ENCODE assay signal across 10 mouse cellular contexts in the genomic region with DNA sequence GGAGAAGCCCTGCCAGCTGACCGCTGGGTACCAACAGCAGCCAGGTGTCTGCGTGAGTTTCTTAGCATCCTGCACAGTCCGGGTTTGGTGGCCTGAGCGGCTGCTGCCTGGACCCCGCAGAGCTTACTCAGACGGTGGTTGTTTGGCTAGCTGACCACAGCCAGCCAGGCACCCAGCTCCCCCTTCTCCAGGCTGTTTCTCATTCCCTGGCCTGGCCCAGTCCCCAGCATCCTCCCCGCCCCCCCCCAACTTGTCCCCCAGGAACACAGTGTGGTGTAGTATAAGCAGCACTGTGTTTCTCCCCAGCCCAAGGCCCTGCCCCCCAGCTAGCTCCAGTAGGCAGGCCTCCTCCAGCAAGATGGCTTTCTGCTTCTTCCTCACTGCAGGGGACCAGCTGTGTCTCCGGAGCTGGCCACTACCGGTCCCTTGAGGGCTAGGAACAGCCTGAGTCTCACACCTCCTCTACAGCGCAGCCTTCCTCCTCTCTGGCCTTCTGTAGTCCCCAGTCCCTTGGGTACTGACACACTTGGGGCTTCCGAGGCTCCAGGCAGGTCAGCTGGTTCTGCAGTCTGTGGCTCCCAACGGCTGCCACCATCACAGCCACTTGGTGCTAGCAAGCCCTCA. TPM values are rescaled to one million over a fixed set of nuclear protein-coding genes. Genes with fewer than 3 reads are reported as not detected.
A peak's percentile ranks its signal among the peaks of the same experiment; 100 is the strongest.
DNase-seq lines count a peak whose midpoint lies in the region; ATAC-seq and TF ChIP-seq lines count a peak whose summit lies in the region.
"Had no signal": no experiment of that assay in that cellular context is flagged by ENCODE, and none has a peak within 500 bp of the region (broad histone marks: within the 10 kb centered on the region; RNA-seq: fewer than 3 reads in every experiment).

No protein-coding gene starts in this region.

- no peaks in the 10 kb centered on the region for H3K36me3 ChIP-seq in kidney, embryonic 16.5 days (ENCODE audit: insufficient read depth, low read length)
- no peaks in the 10 kb centered on the region for H3K36me3 ChIP-seq in C2C12 (ENCODE audit: control insufficient read depth, insufficient read depth)
- no peaks in the 10 kb centered on the region for H3K36me3 ChIP-seq in embryonic facial prominence, embryonic 10.5 days (replicated peaks)
- H3K36me3 ChIP-seq in intestine, embryonic 16.5 days (ENCODE audit: control insufficient read depth, insufficient read depth, low read length), result no peaks in the 10 kb centered on the region

- TF ChIP-seq CTCF in C2C12 (IDR thresholded peaks at IDR 0.05; ENCODE audit: control insufficient read depth, insufficient read depth, insufficient read length), result no peak

- peaks cover 7% of the 10 kb centered on the region for H3K79me3 ChIP-seq in C2C12 (ENCODE audit: low read depth)

- H3ac ChIP-seq in C2C12 (ENCODE audit: control insufficient read depth, insufficient read length, low read depth), result peak overlapping the region; percentile 28

- H3K9ac ChIP-seq in kidney, embryonic 16.5 days (replicated peaks; ENCODE audit: low read length), result peak overlapping the region; percentile 39
- peak overlapping the region; percentile 7; the same call in 1 of the 2 replicates for H3K9ac ChIP-seq in intestine, embryonic 16.5 days (ENCODE audit: low read depth, low read length)

- H3K4me3 ChIP-seq in kidney, embryonic 16.5 days (ENCODE audit: low read length), result peak overlapping the region; percentile 22
- no peak overlapping the region for H3K4me3 ChIP-seq in C2C12 (ENCODE audit: insufficient read depth, poor library complexity, severe bottlenecking)
- peak overlapping the region; percentile 18; the same call in 1 of the 2 replicates for H3K4me3 ChIP-seq in embryonic facial prominence, embryonic 10.5 days
- no peak overlapping the region; the same call in 1 of the 2 replicates for H3K4me3 ChIP-seq in intestine, embryonic 16.5 days (ENCODE audit: low read length)
- H3K4me3 ChIP-seq: megakaryocyte, embryonic 14.5 days had no signal

- H3K27ac ChIP-seq in kidney, embryonic 16.5 days (ENCODE audit: low read length), result peak overlapping the region; percentile 51
- peak overlapping the region; percentile 62 for H3K27ac ChIP-seq in embryonic facial prominence, embryonic 10.5 days (replicated peaks)
- H3K27ac ChIP-seq in intestine, embryonic 16.5 days (ENCODE audit: low read length), result peak overlapping the region; percentile 57

- ATAC-seq in kidney, embryonic 16.5 days (ENCODE audit: low FRiP score, low TSS enrichment), result no peak
- ATAC-seq in intestine, embryonic 16.5 days, result no peak
- no peak for ATAC-seq in megakaryocyte, adult 5-6 weeks (ENCODE audit: poor library complexity, severe bottlenecking)
- ATAC-seq: Patski had no signal

- H3K4me2 ChIP-seq in kidney, embryonic 16.5 days (replicated peaks; ENCODE audit: low read depth, low read length), result peak overlapping the region; percentile 73
- peak overlapping the region; percentile 22; the same call in 1 of the 2 replicates for H3K4me2 ChIP-seq in intestine, embryonic 16.5 days (ENCODE audit: low read depth, low read length)

- no peaks in the 10 kb centered on the region for H3K27me3 ChIP-seq in kidney, embryonic 16.5 days (ENCODE audit: insufficient read depth, low read length)
- H3K27me3 ChIP-seq in C2C12 (ENCODE audit: control insufficient read depth, insufficient read depth, insufficient read length), result no peaks in the 10 kb centered on the region
- H3K27me3 ChIP-seq in embryonic facial prominence, embryonic 10.5 days (replicated peaks; ENCODE audit: low read depth, poor library complexity, severe bottlenecking), result peaks cover 62% of the 10 kb centered on the region
- peaks cover 3% of the 10 kb centered on the region; the same call in 1 of the 2 replicates for H3K27me3 ChIP-seq in intestine, embryonic 16.5 days (replicated peaks; ENCODE audit: control insufficient read depth, insufficient read depth, low read length)
- H3K27me3 ChIP-seq: Patski had no signal

- no peak for DNase-seq in kidney, adult 11 months
- no peak for DNase-seq in embryonic facial prominence, embryonic 10.5 days (ENCODE audit: low spot score)
- DNase-seq in layer of hippocampus, adult 8-10 months (ENCODE audit: low spot score in 2 of 2), result no peak
- no peak for DNase-seq in left cerebral cortex, adult 18-20 months (ENCODE audit: low spot score in 2 of 2)

- 50% methylated on average over 11 of the region's 12 CpGs for WGBS in kidney, embryonic 16.5 days
- WGBS in embryonic facial prominence, embryonic 10.5 days, result 54% methylated on average over 12 of the region's 12 CpGs
- WGBS in intestine, embryonic 16.5 days, result 60% methylated on average over 12 of the region's 12 CpGs

- peaks cover 31% of the 10 kb centered on the region for H3K79me2 ChIP-seq in C2C12 (ENCODE audit: control insufficient read depth, insufficient read depth)

- H3K9me3 ChIP-seq in kidney, embryonic 16.5 days (ENCODE audit: low read length), result no peaks in the 10 kb centered on the region
- no peaks in the 10 kb centered on the region for H3K9me3 ChIP-seq in embryonic facial prominence, embryonic 10.5 days
- no peaks in the 10 kb centered on the region for H3K9me3 ChIP-seq in intestine, embryonic 16.5 days (ENCODE audit: control insufficient read depth, low read length)
- H3K9me3 ChIP-seq: megakaryocyte, embryonic 14.5 days had no signal

- peaks cover 87% of the 10 kb centered on the region for H3K4me1 ChIP-seq in kidney, embryonic 16.5 days (ENCODE audit: insufficient read depth, low read length)
- H3K4me1 ChIP-seq in embryonic facial prominence, embryonic 10.5 days, result peaks cover 63% of the 10 kb centered on the region
- H3K4me1 ChIP-seq in intestine, embryonic 16.5 days (ENCODE audit: control insufficient read depth, insufficient read depth, low read length), result peaks cover 60% of the 10 kb centered on the region

TF ChIP-seq in C2C12, 6 proteins besides CTCF, POLR2A, EP300 and RAD21:
- TF ChIP-seq MYOD1 (IDR thresholded peaks at IDR 0.05; ENCODE audit: control insufficient read depth, insufficient read length, low read depth) (peak; percentile 44), CEBPB (IDR thresholded peaks at IDR 0.05; ENCODE audit: low read depth) (no peak), USF1 (IDR thresholded peaks at IDR 0.05; ENCODE audit: low read depth) (no peak)

RNA-seq across cellular contexts. Expression of gene Plxnd1, which starts 8.2 kb away (rescaled TPM):
- 55.5 and 62.4 TPM in 2 replicates for polyA plus RNA-seq in kidney, embryonic 16.5 days (2015; fragmentation: Nextera tagmentation; extraction: Ambion mirVana)
- polyA plus RNA-seq in C2C12 (2012; fragmentation: generic; extraction: Trizol), result 14.8 TPM
- polyA plus RNA-seq in embryonic facial prominence, embryonic 10.5 days (2016; fragmentation: Nextera tagmentation; extraction: Ambion mirVana), result 26.8 and 28.1 TPM in 2 replicates
- polyA plus RNA-seq in intestine, embryonic 16.5 days (2015; fragmentation: Nextera tagmentation; extraction: Ambion mirVana), result 18.7 and 19.3 TPM in 2 replicates
- total RNA-seq in megakaryocyte, adult 5-6 weeks (2015), result 151 and 156 TPM in 2 replicates
- total RNA-seq in megakaryocyte, adult 5-6 weeks (2017), result 88.0 and 90.9 TPM in 2 replicates
- 10 to 100 TPM; 17.9 to 35.6 (median 31.1) TPM for total RNA-seq in layer of hippocampus, adult 8-10 months (2022)
- total RNA-seq in left cerebral cortex, adult 18-20 months (2021), result 100 to 1,000 TPM; 103 to 123 TPM

RNA-seq across cellular contexts. Expression of gene H1foo, which starts 41.8 kb away (rescaled TPM):
- polyA plus RNA-seq in kidney, embryonic 16.5 days (2015; fragmentation: Nextera tagmentation; extraction: Ambion mirVana), result not detected in 2 replicates
- not detected for polyA plus RNA-seq in C2C12 (2012; fragmentation: generic; extraction: Trizol)
- not detected in 2 replicates for polyA plus RNA-seq in embryonic facial prominence, embryonic 10.5 days (2016; fragmentation: Nextera tagmentation; extraction: Ambion mirVana)
- not detected in 2 replicates for polyA plus RNA-seq in intestine, embryonic 16.5 days (2015; fragmentation: Nextera tagmentation; extraction: Ambion mirVana)
- not detected in 2 replicates for total RNA-seq in megakaryocyte, adult 5-6 weeks (2015)
- total RNA-seq in megakaryocyte, adult 5-6 weeks (2017), result not detected in 2 replicates
- total RNA-seq in layer of hippocampus, adult 8-10 months (2022), result not detected
- total RNA-seq in left cerebral cortex, adult 18-20 months (2021), result not detected
- polyA plus RNA-seq: Patski had no signal

RNA-seq across cellular contexts. Expression of gene Rho, which starts 55.0 kb away (rescaled TPM):
- 0.16 and 0.37 TPM in 2 replicates for polyA plus RNA-seq in kidney, embryonic 16.5 days (2015; fragmentation: Nextera tagmentation; extraction: Ambion mirVana)
- 0.01 TPM for polyA plus RNA-seq in C2C12 (2012; fragmentation: generic; extraction: Trizol)
- 0.33 and 0.51 TPM in 2 replicates for polyA plus RNA-seq in embryonic facial prominence, embryonic 10.5 days (2016; fragmentation: Nextera tagmentation; extraction: Ambion mirVana)
- 0.31 TPM in 1 of 2 replicates, not detected in the other for polyA plus RNA-seq in intestine, embryonic 16.5 days (2015; fragmentation: Nextera tagmentation; extraction: Ambion mirVana)
- 0.41 TPM in 1 of 2 replicates, not detected in the other for total RNA-seq in megakaryocyte, adult 5-6 weeks (2015)
- 0.04 TPM in 1 of 2 replicates, not detected in the other for total RNA-seq in megakaryocyte, adult 5-6 weeks (2017)
- 1 to 10 TPM in 1 of 4 experiments, under 1 TPM in 3; 0.45 to 1.7 (median 0.72) TPM for total RNA-seq in layer of hippocampus, adult 8-10 months (2022)
- total RNA-seq in left cerebral cortex, adult 18-20 months (2021), result under 1 TPM; 0.63 to 0.70 TPM

Comparison
In these comparisons a context has a peak if more than half of its experiments do, and no peak if none do; other contexts are left out.
1. H3K4me3 ChIP-seq: peak in kidney, embryonic 16.5 days (single experiment) and embryonic facial prominence, embryonic 10.5 days (single experiment); none in C2C12 (single experiment) and intestine, embryonic 16.5 days (single experiment).
2. Peak in every context shown above with its lines, with median percentiles within 50 percentile points of each other: H3K27ac ChIP-seq.